Mouse (Mus musculus) liver, postnatal 0 days (tissue): ENCODE measurements around the gene 4933407L21Rik. TPM values are rescaled to one million over a fixed set of nuclear protein-coding genes. Genes with fewer than 3 reads are reported as not detected.

Experiments
- ATAC-seq: fragments of 200-750 bp; cut with Nextera tagmentation; 2 replicates; pipeline ENCODE4 v1.8.0; 2017; ENCODE audit warnings: mild to moderate bottlenecking, moderate library complexity
- DNase-seq: peaks from one replicate; pipeline ENCODE4 v3.0.0-alpha.2; 2016
- H3K27ac ChIP-seq: fragments of 300-500 bp; sonication (generic); 2 replicates; pipeline ENCODE4 v1.5.1; 2014; ENCODE audit warnings: antibody characterized with exemption, moderate library complexity, mild to moderate bottlenecking, low read depth
- H3K27me3 ChIP-seq: fragments of 300-500 bp; sonication (generic); 2 replicates; pipeline ENCODE4 v1.6.1; 2014; ENCODE audit warnings: low read length, control low read depth, mixed read lengths; ENCODE audit not compliant: insufficient read depth
- H3K36me3 ChIP-seq: fragments of 300-500 bp; sonication (generic); replicated peaks from 2 replicates; pipeline ENCODE4 v1.6.1; 2014; ENCODE audit warnings: mild to moderate bottlenecking, control low read depth, low read length, moderate library complexity, mixed read lengths; ENCODE audit not compliant: insufficient read depth
- H3K4me1 ChIP-seq: fragments of 300-500 bp; sonication (generic); 2 replicates; pipeline ENCODE4 v1.6.1; 2014; ENCODE audit warnings: antibody characterized with exemption, mild to moderate bottlenecking, control low read depth; ENCODE audit not compliant: insufficient read depth
- H3K4me2 ChIP-seq: fragments of 300-500 bp; sonication (generic); 2 replicates; pipeline ENCODE4 v1.6.1; 2014; ENCODE audit warnings: low read depth, mild to moderate bottlenecking, low read length, moderate library complexity, mixed read lengths
- H3K4me3 ChIP-seq: fragments of 300-500 bp; sonication (generic); 2 replicates; pipeline ENCODE4 v1.5.1; 2014; ENCODE audit warnings: low read depth, low read length
- H3K9ac ChIP-seq: fragments of 300-500 bp; sonication (generic); replicated peaks from 2 replicates; pipeline ENCODE4 v1.6.1; 2014; ENCODE audit warnings: mild to moderate bottlenecking, moderate library complexity
- H3K9me3 ChIP-seq: fragments of 300-500 bp; sonication (generic); 2 replicates; pipeline ENCODE4 v1.6.1; 2016; ENCODE audit warnings: mild to moderate bottlenecking, control low read depth, low read length, mixed read lengths
- CTCF ChIP-seq: sonication (generic); IDR thresholded peaks from 2 replicates; pipeline ENCODE4 v1.5.1; 2016; ENCODE audit warnings: antibody characterized with exemption, low read depth
- EP300 ChIP-seq: IDR thresholded peaks from 2 replicates; pipeline ENCODE4 v1.6.1; 2016; ENCODE audit warnings: antibody characterized with exemption, low read depth, mild to moderate bottlenecking
- WGBS: fragments of 180-500 bp; shearing (Covaris S2); extraction: QIAGEN DNeasy Blood & Tissue Kit; methylation state at CpG from one replicate; pipeline ENCODE4 v1.1.7; 2014; ENCODE audit not compliant: insufficient replicate concordance; 5-methylcytosine and 5-hydroxymethylcytosine counted together
- polyA plus RNA-seq: library from polyadenylated mRNA; unstranded; fragments of >200 nt; fragmentation: Nextera tagmentation; extraction: Ambion mirVana; gene quantifications from 2 replicates; pipeline ENCODE4 v1.2.1, GENCODE M21; 2015

4933407L21Rik gene
- 0.11 TPM in 1 of 2 replicates, not detected in the other for polyA plus RNA-seq

DNA sequence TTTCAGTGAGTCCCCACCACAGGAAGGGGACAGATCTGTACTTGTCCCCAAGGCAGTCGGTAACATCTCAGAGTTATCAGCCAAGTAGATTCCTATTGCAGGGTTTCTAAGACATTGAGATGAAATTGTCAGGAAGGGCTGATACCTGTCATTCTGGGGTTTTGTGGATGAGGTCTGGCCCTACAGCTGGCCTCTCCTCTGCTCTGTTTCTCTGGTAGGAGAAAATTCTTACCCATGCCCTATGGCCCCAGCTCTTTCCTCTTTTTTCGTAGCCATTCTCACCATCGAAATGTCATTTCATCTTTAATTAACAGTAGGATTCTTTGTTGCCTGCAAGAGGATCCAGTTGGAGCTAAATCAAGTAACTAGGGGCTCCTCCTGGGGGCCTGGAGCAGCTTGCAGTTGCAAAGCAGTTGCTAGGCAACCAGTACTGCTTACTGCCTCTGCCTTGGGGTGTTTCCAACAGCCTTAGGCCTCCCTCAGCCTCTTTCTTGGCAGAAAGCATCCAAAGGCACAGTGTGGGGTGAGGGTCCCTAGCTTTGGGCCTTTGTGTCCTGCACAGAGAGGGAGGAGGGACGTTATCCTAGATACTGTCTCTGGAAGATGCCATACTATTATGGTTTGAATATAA, at the start of gene 4933407L21Rik:
TSS of gene 4933407L21Rik (plus strand) at position 427 of the 631 bp plus-strand sequence.
- H3K27me3 ChIP-seq, result no peaks in the 10 kb centered on the region
- DNase-seq (no peak), ATAC-seq (no peak)
- WGBS, result 57% methylated on average over 4 of the region's 4 CpGs
- no peak within 1 kb of the TSS for H3K27ac ChIP-seq
- no peak within 1 kb of the TSS for H3K4me2 ChIP-seq
- no peak for TF ChIP-seq EP300
- TF ChIP-seq CTCF, result no peak
- H3K9me3 ChIP-seq, result no peaks in the 10 kb centered on the region
- no peak within 1 kb of the TSS for H3K9ac ChIP-seq
- H3K4me1 ChIP-seq, result peaks cover 6% of the 10 kb centered on the region
- no peaks in the 10 kb centered on the region for H3K36me3 ChIP-seq
- H3K4me3 ChIP-seq, result no peak within 1 kb of the TSS

DNA sequence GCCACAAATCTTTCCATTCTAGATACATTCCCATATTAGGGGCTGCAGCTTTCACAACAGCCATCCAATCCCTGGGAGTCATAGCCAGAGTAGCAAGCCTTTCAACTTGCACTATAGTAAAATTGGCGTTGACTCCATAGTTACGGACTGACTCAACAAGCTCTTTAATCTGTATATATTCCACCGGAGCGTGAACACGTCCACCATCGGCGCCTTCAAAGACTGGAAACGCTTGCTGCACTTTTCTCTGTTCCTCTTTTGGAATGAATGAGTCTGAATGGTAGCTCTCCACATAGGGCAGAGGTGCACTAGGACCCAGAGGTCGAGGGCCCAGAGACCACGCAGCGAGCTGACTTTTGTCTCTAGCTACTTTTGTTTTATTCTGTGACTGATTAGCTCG, 46.3 kb upstream of the 4933407L21Rik start:
- Histone ChIP-seq H3K9ac (no peak overlapping the region), H3K27ac (no peak overlapping the region), H3K4me1 (no peaks in the 10 kb centered on the region), H3K4me2 (no peak overlapping the region), H3K4me3 (no peak overlapping the region), H3K36me3 (no peaks in the 10 kb centered on the region), H3K27me3 (no peaks in the 10 kb centered on the region), H3K9me3 (no peaks in the 10 kb centered on the region)
- TF ChIP-seq CTCF (no peak), EP300 (no peak)
- DNase-seq (no peak), ATAC-seq (no peak)
- WGBS, result 86% methylated on average over 12 of the region's 12 CpGs

DNA sequence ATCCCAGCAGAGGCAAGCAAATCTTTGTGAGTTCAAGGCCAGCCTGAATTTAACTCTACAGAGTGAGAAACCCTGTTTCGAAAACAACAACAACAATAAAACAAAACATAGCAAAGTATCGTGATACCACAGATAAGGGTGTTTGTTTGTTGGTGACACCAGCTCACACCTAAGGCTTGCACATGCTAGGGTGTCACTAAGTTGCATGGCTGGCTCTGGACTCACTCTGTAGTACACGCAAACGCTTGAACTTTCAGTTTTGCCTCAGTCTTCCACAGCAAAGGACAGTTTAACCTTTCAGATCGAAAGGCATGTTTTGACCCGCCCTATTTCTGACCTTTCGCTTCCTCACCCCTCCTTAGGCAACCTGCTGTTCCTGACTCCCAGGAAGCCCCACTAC, 41.1 kb upstream of the 4933407L21Rik start:
- no peak overlapping the region for H3K9ac ChIP-seq
- H3K36me3 ChIP-seq, result no peaks in the 10 kb centered on the region
- H3K4me1 ChIP-seq, result no peaks in the 10 kb centered on the region
- 76% methylated on average over 7 of the region's 7 CpGs for WGBS
- H3K4me3 ChIP-seq, result no peak overlapping the region
- DNase-seq (no peak), ATAC-seq (no peak)
- H3K9me3 ChIP-seq, result no peaks in the 10 kb centered on the region
- no peak overlapping the region for H3K4me2 ChIP-seq
- H3K27ac ChIP-seq, result no peak overlapping the region
- no peak for TF ChIP-seq EP300
- TF ChIP-seq CTCF, result no peak
- H3K27me3 ChIP-seq, result no peaks in the 10 kb centered on the region

DNA sequence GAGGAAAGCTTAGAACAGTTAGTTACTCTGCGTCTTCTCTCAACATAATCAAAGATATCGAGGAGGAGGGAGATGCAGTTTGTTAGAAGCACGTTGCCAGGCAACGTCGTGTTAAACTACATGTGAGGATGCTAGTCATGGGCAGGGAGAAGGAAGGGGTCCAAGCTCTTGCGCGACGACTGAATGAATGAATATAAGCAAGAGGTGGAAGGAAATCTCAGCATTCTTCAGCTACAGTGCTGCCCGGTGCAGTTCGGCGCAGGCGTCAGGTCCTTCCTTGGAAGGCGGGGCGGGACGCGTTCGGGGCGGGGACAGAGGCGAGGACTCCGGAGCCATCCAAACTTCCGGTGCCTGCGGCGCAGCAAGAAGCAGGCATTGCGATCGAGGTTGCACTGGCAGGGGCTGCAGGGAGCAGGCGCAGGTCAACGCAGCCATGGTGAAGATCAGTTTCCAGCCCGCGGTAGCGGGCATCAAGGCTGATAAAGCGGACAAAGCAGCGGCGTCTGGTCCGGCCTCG, 34.0 kb upstream of the 4933407L21Rik start, which contains the start of gene Itm2c:
TSS of gene Itm2c (plus strand) at position 51 of the 517 bp plus-strand sequence.
- Histone ChIP-seq H3K27me3 (no peaks in the 10 kb centered on the region), H3K9me3 (no peaks in the 10 kb centered on the region), H3K4me3 (peak within 1 kb of the TSS; percentile 88), H3K36me3 (no peaks in the 10 kb centered on the region), H3K27ac (peak within 1 kb of the TSS; percentile 67), H3K4me2 (peak within 1 kb of the TSS; percentile 96), H3K9ac (peak within 1 kb of the TSS; percentile 76), H3K4me1 (peaks cover 38% of the 10 kb centered on the region)
- 2% methylated on average over 34 of the region's 35 CpGs for WGBS
- peak; percentile 87 for DNase-seq
- ATAC-seq, result peak; percentile 69
- TF ChIP-seq EP300, result no peak
- TF ChIP-seq CTCF, result no peak

DNA sequence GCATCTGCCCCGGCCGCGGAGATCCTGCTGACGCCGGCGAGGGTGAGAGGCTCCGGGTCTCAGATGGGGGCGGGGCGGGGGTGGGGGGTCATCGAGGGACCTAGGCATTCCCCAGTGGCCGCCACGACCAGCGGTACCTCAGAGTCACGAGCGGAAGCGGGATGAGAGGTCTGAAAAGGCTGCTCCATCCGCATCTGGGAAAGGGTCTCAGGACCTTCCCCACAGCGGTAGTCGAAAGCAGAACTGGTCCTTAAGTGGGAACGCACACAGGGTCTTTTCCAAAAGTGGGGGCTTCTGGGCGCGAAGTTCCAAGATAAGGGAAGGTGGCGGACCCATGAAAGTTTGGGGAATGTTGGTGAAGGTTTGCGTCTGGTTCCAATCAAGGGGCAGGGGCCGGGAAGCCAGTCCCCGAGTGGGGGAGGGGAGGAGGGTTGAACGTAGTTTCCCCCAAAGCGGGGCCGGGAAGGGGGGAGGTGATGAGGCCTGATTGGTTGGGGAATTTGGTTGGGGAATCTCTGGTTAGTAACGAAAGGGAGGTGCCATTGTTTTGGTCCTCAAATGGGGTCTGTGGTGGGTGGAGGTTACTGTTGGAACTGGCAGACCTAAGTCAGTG, 33.4 kb upstream of the 4933407L21Rik start:
- ATAC-seq (peak; percentile 31), DNase-seq (peak; percentile 42)
- Histone ChIP-seq H3K27ac (peak overlapping the region; percentile 67), H3K4me3 (peak overlapping the region; percentile 88), H3K4me1 (peaks cover 42% of the 10 kb centered on the region), H3K9me3 (no peaks in the 10 kb centered on the region), H3K9ac (peak overlapping the region; percentile 76), H3K27me3 (no peaks in the 10 kb centered on the region), H3K4me2 (peak overlapping the region; percentile 96), H3K36me3 (no peaks in the 10 kb centered on the region)
- WGBS, result under 1% methylated on average over 28 of the region's 30 CpGs
- TF ChIP-seq CTCF (no peak), EP300 (no peak)

DNA sequence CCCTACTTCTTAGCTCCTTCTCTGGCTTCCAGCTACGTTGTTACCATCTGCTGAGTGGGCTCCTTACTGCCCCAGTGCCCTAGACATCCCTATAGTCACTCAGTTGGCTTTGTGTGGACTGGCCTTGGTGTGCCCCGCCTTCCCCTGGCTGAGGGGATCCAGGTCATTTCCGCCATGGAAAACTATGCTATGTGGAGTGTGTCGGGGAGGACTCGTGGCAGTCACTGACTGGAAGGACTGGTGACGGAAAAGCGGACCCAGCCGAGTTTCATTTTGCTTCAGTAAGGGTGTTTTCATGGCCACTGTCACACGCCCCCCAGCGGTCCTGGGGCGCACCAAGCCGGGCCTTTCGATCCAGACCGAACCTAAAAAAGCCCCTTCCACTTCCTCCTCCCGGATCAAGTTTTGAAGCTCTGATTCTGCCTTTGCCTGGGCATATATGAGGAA, 32.9 kb upstream of the 4933407L21Rik start:
- Histone ChIP-seq H3K4me2 (peak overlapping the region; percentile 96), H3K27ac (peak overlapping the region; percentile 67), H3K9ac (peak overlapping the region; percentile 76), H3K4me3 (peak overlapping the region; percentile 88), H3K27me3 (no peaks in the 10 kb centered on the region), H3K4me1 (peaks cover 46% of the 10 kb centered on the region), H3K36me3 (no peaks in the 10 kb centered on the region), H3K9me3 (no peaks in the 10 kb centered on the region)
- DNase-seq, result peak; percentile 75
- TF ChIP-seq EP300, result no peak
- TF ChIP-seq CTCF, result peak; percentile 62
- ATAC-seq, result peak; percentile 73
- 2% methylated on average over 15 of the region's 15 CpGs for WGBS
